Mouse (Mus musculus): ENCODE data around the gene Pip5k1b. TPM values are rescaled to one million over a fixed set of nuclear protein-coding genes. Genes with fewer than 3 reads are reported as not detected.
"Not testable (repeated sequence)": the region's sequence is repeated elsewhere in the genome, so short reads cannot be mapped to it uniquely, and the experiment has no call there.

Gene Pip5k1b
- polyA plus RNA-seq, 1 experiment from 2014 or later = 1.6 TPM

DNA sequence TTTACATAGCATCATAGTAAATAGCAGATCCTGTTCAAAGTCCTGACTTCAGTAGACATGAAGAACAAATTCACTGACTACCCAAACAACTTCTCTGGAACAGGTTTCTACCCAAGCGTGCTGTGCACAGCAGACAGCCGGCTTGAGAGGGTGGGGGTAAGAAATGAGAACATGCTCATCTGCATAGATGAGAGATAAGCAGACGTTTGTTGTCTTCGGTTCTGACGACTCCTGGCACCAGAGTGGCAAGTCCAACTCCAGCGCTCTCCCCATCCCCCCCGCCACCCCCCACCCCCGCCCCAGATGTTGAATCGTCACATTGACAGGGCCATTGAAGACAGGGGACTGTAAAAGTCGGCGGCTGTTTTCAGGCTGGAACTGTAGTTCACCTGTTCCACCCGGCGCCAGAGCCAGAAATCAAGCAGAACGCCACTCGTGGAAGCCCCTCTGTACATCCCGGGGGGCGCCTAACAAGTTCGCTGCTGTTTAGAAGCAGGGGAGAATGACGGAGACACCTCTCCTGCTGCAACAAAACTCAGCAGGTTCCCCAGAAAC, 684 bp downstream of the Pip5k1b start:
- no peaks in the 10 kb centered on the region for H3K36me3 ChIP-seq (ENCODE audit: poor library complexity, severe bottlenecking)
- H3K27me3 ChIP-seq = peaks cover 26% of the 10 kb centered on the region
- WGBS = under 1% methylated on average over 19 of the region's 19 CpGs
- ATAC-seq = peak; percentile 28; the same call in 1 of the 2 replicates
- peak overlapping the region; percentile 84 for H3K4me2 ChIP-seq
- H3K27ac ChIP-seq = no peak overlapping the region
- H3K4me1 ChIP-seq = peaks cover 36% of the 10 kb centered on the region
- H3K9me3 ChIP-seq (replicated peaks) = no peaks in the 10 kb centered on the region
- H3K9ac ChIP-seq = peak overlapping the region; percentile 78
- peak overlapping the region; percentile 70 for H3K4me3 ChIP-seq

DNA sequence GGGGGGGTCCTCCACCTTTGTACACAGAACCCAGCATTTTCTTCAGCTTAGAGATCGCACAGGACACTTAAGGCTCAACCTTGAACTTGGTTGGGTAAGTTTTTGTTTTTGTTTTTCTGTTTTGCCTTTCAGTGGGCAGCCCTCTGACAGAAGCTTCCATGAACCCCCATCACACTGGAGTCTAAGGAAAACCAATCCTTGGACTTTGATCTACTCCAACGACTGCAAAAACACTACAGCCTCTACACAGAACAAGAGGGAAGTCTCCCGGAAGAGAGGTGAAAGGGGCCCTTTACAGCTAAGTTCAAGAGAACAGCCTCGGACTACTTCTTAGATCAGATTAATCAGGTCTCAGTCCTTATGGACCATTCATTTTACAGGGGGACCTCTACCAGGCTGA, 1.2 kb downstream of the Pip5k1b start:
- H3K9ac ChIP-seq = no peak overlapping the region
- peak overlapping the region; percentile 70 for H3K4me3 ChIP-seq
- no peak for ATAC-seq
- peak overlapping the region; percentile 84 for H3K4me2 ChIP-seq
- H3K36me3 ChIP-seq (ENCODE audit: poor library complexity, severe bottlenecking) = no peaks in the 10 kb centered on the region
- H3K4me1 ChIP-seq = peaks cover 36% of the 10 kb centered on the region
- H3K27ac ChIP-seq = no peak overlapping the region
- WGBS = 23% methylated on average over 4 of the region's 4 CpGs
- H3K9me3 ChIP-seq (replicated peaks) = no peaks in the 10 kb centered on the region
- H3K27me3 ChIP-seq = peaks cover 26% of the 10 kb centered on the region

DNA sequence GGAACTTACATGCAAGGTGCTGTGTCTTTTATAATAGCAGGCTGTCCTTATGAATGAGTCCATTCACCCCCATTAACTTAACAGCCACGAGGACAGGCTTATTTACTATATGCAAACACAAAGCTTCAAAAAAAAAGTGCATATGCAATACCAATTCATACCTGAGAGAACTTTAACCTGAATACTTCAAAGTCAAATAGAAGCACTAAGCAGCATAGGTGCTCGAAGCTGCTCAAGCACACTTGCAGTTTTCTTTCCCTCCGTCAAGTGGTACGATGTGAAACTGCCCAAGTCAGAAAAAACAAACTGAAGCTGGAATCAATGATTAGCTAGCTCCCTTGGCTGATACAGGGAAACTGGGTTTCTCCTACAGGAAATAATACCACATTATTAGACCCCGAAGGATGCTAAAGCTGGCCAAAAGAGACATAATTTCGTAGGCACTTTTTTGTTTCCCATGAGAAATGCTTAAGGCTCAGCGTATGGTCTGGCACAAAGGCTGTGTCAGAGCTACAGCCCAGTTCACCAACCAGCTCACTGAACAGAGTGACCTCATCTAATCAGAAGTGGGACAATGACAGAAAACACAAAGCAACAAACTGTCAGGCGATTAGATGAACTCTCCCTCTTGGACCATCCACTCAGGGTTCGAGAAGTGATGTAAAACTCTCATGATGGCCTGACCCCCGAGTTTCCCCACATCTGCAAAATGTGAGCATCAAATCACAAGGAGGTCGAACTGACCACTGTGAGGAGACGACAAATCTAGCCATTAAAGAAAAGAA, 2.2 kb downstream of the Pip5k1b start:
- Histone ChIP-seq H3K4me3 (no peak overlapping the region), H3K27me3 (peaks cover 19% of the 10 kb centered on the region; the same call in 1 of the 2 replicates), H3K4me2 (no peak overlapping the region), H3K36me3 (ENCODE audit: poor library complexity, severe bottlenecking) (no peaks in the 10 kb centered on the region), H3K27ac (no peak overlapping the region), H3K9ac (no peak overlapping the region), H3K4me1 (peaks cover 36% of the 10 kb centered on the region), H3K9me3 (replicated peaks) (no peaks in the 10 kb centered on the region)
- 46% methylated on average over 12 of the region's 12 CpGs for WGBS
- ATAC-seq = no peak

DNA sequence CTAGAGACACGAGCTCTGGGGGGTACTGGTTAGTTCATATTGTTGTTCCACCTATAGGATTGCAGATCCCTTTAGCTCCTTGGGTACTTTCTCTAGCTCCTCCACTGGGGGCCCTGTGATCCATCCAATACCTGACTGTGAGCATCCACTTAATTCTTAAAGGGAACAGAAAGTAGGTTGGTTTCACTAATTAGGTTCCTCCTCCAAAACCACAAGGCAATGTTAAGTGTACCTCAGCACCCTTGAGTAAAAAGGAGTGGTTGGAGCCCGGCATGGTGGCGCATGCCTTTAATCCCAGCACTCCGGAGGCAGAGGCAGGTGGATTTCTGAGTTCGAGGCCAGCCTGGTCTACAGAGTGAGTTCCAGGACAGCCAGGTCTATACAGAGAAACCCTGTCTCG, 3.0 kb downstream of the Pip5k1b start:
- not testable (repeated sequence) for H3K9me3 ChIP-seq (replicated peaks); H3K4me2 ChIP-seq; H3K9ac ChIP-seq; H3K36me3 ChIP-seq (ENCODE audit: poor library complexity, severe bottlenecking); ATAC-seq; H3K4me3 ChIP-seq; H3K27ac ChIP-seq
- WGBS = 93% methylated on average over 6 of the region's 6 CpGs
- peaks cover 35% of the 10 kb centered on the region for H3K4me1 ChIP-seq
- peaks cover 13% of the 10 kb centered on the region; the same call in 1 of the 2 replicates for H3K27me3 ChIP-seq

DNA sequence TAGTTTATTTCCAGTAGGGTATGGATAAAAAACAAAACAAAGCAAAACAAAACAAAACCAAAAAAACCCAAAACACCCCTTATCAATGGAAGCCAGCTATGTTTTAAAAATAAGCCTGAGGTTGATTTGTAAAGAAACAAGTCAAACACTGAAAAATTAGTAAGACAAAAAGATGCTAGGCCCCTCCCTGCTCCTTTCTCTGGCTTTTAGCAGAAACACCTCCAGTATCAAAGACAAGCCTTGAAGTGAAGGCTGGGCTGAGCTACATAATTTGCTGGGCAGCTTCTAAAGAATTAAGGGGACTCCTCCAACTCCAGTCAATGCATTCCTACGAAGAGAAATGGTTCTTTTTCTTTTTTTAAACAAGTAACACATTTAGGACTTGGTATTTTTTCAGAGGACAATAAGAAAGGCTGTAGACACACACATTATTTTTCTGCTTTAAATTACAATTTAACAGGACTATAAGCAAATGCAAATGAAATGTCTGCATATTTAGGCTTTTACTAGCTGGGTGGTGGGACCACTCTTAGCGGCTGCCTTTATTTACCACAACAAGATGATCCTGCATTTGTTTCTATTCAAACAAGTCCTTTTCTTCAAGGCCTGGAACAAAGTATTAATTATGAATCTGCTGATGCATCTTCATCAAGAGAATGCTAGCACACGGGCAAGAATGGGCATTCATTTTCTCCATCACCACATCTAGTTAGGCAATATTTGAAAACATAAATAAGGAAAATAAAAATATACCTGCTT, 4.3 kb downstream of the Pip5k1b start:
- Histone ChIP-seq H3K4me1 (peaks cover 22% of the 10 kb centered on the region), H3K27ac (no peak overlapping the region), H3K4me2 (no peak overlapping the region), H3K9ac (no peak overlapping the region), H3K27me3 (0 out of 2 replicates have a peak, but pooled peaks cover 2% of the 10 kb centered on the region), H3K9me3 (replicated peaks) (peaks cover 10% of the 10 kb centered on the region; the same call in 1 of the 2 replicates), H3K36me3 (ENCODE audit: poor library complexity, severe bottlenecking) (no peaks in the 10 kb centered on the region), H3K4me3 (no peak overlapping the region)
- no peak for ATAC-seq
- 47% methylated on average over 3 of the region's 3 CpGs for WGBS

DNA sequence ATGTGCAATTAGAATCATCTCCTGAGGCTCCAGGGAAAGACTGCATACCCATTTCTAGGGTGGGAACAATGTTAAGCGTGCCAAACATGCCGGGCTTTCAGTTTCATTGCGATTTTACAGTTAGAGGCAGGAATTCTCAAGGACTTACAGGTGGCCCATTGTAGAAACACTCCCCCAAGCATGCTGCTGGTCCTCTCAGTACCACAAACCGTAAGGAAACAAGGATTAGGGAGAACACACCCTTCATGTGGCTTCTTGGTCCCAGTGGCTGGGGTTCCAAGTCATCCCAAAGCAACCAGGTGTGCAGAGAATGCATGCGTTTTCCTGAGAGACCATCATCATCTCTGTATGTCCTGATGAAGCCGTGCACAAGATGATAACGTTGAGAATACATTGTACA, 4.9 kb downstream of the Pip5k1b start:
- WGBS = 74% methylated on average over 7 of the region's 7 CpGs
- no peaks in the 10 kb centered on the region for H3K27me3 ChIP-seq
- H3K36me3 ChIP-seq (ENCODE audit: poor library complexity, severe bottlenecking) = no peaks in the 10 kb centered on the region
- ATAC-seq = no peak
- no peak overlapping the region for H3K4me2 ChIP-seq
- H3K9me3 ChIP-seq (replicated peaks) = peaks cover 10% of the 10 kb centered on the region; the same call in 1 of the 2 replicates
- no peak overlapping the region for H3K4me3 ChIP-seq
- no peak overlapping the region for H3K9ac ChIP-seq
- H3K27ac ChIP-seq = no peak overlapping the region
- H3K4me1 ChIP-seq = peaks cover 21% of the 10 kb centered on the region; the same call in 1 of the 2 replicates

DNA sequence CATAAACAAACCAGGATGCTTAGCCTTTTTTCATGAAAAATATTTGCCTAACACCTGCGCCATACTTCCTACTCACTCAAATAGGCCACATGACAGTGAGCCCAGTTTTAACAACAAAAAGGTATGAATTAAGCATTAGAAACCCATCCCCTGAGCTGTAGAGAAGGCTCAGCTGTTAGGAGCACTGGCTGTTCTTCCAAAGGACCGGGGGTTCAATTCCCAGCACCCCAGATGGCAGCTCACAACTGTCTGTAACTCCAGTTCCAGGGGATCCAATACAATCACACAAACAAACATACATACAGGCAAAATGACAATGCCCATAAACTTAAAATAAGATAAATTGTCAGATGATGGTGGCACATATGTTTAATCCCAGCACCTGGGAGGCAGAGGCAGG, 5.7 kb downstream of the Pip5k1b start:
- no peak overlapping the region for H3K4me2 ChIP-seq
- peaks cover 17% of the 10 kb centered on the region; the same call in 1 of the 2 replicates for H3K4me1 ChIP-seq
- H3K9ac ChIP-seq = no peak overlapping the region
- no peak overlapping the region for H3K27ac ChIP-seq
- no peaks in the 10 kb centered on the region for H3K36me3 ChIP-seq (ENCODE audit: poor library complexity, severe bottlenecking)
- H3K4me3 ChIP-seq = no peak overlapping the region
- WGBS = 96% methylated on average over 2 of the region's 2 CpGs
- no peaks in the 10 kb centered on the region for H3K27me3 ChIP-seq
- ATAC-seq = no peak
- peaks cover 10% of the 10 kb centered on the region; the same call in 1 of the 2 replicates for H3K9me3 ChIP-seq (replicated peaks)

DNA sequence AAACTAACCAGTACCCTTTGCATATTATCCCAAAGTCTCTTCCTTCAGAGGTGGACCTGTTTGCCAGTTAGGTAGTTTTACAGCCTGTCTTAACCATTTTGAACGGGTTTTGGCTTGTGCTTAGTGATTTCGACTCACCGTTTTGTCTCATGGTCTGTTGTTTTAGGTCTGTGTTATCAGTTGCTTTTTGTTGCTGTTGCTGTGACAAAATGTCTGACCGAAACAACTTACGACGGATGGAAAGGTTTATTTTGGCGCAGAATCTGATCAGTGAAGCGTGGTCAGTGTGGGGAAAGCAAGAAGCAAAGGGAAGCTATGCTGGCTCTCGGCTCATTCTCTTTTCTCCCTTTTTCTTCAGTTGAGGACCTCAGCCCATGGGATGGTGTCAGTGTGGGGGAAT, 7.3 kb downstream of the Pip5k1b start:
- Histone ChIP-seq H3K4me2 (no peak overlapping the region), H3K4me3 (no peak overlapping the region), H3K27me3 (no peaks in the 10 kb centered on the region), H3K4me1 (peaks cover 1% of the 10 kb centered on the region; the same call in 1 of the 2 replicates), H3K9ac (no peak overlapping the region), H3K27ac (no peak overlapping the region), H3K36me3 (ENCODE audit: poor library complexity, severe bottlenecking) (no peaks in the 10 kb centered on the region), H3K9me3 (replicated peaks) (peaks cover 10% of the 10 kb centered on the region; the same call in 1 of the 2 replicates)
- WGBS = 96% methylated on average over 9 of the region's 9 CpGs
- no peak for ATAC-seq

DNA sequence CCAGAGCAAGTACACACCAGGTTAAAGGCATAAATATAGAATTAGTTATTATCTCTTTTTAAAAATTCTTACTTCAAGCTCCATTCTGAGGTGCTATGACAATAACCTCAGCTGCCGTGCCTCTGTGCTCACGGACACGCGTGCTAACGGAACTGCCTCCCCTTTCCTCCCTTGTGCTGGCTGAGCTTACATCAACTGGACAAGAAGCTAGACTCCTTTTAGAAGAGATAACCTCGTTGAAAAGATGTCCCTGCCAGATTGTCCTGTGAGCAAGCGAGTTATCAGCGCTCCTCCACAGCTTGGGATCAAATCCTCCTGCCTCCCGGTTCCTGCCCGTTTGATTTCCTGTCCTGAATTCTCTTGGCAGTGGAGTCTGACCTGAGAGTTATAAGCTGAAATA, 9.5 kb downstream of the Pip5k1b start:
- no peaks in the 10 kb centered on the region for H3K27me3 ChIP-seq
- no peak overlapping the region for H3K4me3 ChIP-seq
- H3K27ac ChIP-seq = no peak overlapping the region
- H3K9ac ChIP-seq = no peak overlapping the region
- no peaks in the 10 kb centered on the region for H3K36me3 ChIP-seq (ENCODE audit: poor library complexity, severe bottlenecking)
- no peak for ATAC-seq
- no peak overlapping the region for H3K4me2 ChIP-seq
- 89% methylated on average over 10 of the region's 10 CpGs for WGBS
- peaks cover 10% of the 10 kb centered on the region; the same call in 1 of the 2 replicates for H3K9me3 ChIP-seq (replicated peaks)
- no peaks in the 10 kb centered on the region for H3K4me1 ChIP-seq

DNA sequence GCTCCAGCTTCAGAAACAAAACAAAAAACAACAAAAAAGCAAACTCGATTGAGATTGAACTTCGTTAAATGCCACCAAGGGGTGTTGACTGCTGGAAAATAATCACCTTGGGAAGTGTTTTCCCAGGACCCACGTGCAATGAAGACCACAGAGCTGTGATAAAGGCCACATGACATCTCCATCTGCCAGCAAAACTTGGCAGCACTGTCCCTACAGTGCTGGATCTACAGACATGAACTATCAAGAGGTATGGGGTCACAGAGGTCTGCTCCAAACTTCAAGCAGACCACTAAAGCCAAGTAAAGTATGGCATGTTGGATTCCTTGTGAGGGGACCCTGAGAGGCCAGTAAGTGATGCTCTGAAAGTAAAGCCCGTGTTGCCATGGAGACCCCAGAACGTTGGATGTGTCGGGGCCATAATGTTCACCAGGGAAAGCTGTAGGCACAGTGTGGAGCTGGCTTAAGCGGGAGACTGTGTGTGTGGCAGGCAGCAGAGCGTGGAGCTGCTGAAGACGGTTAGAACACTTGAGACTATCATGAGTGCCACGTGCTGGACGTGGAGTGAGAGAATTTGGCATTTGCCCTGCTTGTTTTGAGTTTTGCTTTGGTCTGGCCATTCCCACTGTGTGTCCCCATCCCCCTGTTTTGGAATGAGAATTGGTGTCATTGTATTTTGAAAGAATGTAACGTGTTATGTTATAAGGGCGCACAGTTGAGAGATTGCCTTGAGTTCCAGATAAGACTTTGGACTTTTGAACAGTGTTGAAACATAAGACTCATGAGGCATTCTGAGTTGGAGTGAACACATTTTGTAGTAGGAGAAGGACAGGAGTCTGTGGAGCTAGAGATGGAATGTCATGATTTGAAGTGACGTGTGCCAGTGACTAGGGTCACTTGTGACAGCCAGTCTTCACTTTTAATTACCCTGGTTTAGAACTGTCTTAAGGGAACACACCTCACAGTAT, 12.0 kb downstream of the Pip5k1b start:
- Histone ChIP-seq H3K9ac (no peak overlapping the region), H3K36me3 (ENCODE audit: poor library complexity, severe bottlenecking) (no peaks in the 10 kb centered on the region), H3K27ac (no peak overlapping the region), H3K27me3 (no peaks in the 10 kb centered on the region), H3K4me3 (no peak overlapping the region), H3K4me2 (no peak overlapping the region), H3K9me3 (replicated peaks) (peaks cover 10% of the 10 kb centered on the region; the same call in 1 of the 2 replicates), H3K4me1 (no peaks in the 10 kb centered on the region)
- 72% methylated on average over 14 of the region's 14 CpGs for WGBS
- no peak for ATAC-seq

DNA sequence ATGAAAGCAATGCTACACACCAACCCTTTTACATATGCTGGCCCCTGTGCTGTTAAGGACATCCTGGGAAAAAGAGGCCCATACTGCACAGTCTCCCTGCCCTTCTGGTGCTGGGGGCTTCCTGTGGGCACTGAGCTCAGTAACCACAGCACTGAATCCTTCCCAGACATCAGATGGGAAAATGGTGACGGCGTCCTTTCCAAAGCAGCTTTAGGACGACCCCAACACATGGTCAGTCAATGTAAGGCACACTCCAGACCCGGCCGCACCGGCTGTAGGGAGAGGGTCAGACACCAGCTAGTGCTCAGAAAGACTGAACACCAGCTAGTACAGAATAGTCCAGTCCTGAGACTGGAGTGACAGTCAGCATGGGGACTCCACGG, 13.4 kb downstream of the Pip5k1b start:
- Histone ChIP-seq H3K4me3 (no peak overlapping the region), H3K4me2 (no peak overlapping the region), H3K27ac (no peak overlapping the region), H3K36me3 (ENCODE audit: poor library complexity, severe bottlenecking) (no peaks in the 10 kb centered on the region), H3K4me1 (no peaks in the 10 kb centered on the region), H3K9ac (no peak overlapping the region), H3K9me3 (replicated peaks) (peaks cover 1% of the 10 kb centered on the region; the same call in 1 of the 2 replicates), H3K27me3 (no peaks in the 10 kb centered on the region)
- ATAC-seq = no peak
- WGBS = 92% methylated on average over 7 of the region's 7 CpGs

Data from forebrain, embryonic 13.5 days (tissue).